In the genomic region with DNA sequence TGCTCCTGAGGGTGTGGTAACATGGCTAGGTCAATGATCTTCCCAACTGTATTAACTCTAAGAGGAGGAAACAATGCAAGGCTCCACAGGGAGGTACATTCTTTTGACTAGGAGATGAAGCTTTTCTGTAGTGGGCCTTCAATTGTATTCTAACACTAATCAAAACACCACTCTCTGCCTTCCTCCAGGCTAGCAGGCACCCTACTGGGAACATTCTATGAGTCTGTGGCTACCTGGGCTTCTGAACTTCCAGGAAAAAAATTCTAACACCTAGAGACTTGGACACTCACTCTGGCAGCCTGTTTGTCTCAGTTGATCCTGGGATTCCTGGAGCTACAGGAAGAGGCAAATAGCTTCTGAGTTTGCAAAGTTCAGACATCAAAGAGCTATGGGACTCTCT, we compare ENCODE assay signal across 17 mouse cellular contexts.
"Had no signal": no experiment of that assay in that cellular context is flagged by ENCODE, and none has a peak within 500 bp of the region (broad histone marks: within the 10 kb centered on the region; RNA-seq: fewer than 3 reads in every experiment).

No protein-coding gene starts in this region.

- DNase-seq: lung, adult 18-20 months; lung, embryonic 14.5 days; lung, postnatal 10 days; lung, postnatal 4 days; midbrain, embryonic 14.5 days; right cerebral cortex, adult 18-20 months; right cerebral cortex, postnatal 25 days; right cerebral cortex, postnatal 4 days; spleen, adult 18-20 months; thymus, adult 18-20 months; thymus, postnatal 14 days; thymus, postnatal 36 days had no signal

- H3K4me1 ChIP-seq: neural tube, embryonic 13.5 days; neural tube, embryonic 15.5 days had no signal

- H3K4me3 ChIP-seq: midbrain, embryonic 10.5 days; midbrain, embryonic 12.5 days; myocyte; neural tube, embryonic 13.5 days; neural tube, embryonic 15.5 days had no signal

- H3K27me3 ChIP-seq: midbrain, embryonic 12.5 days; neural tube, embryonic 13.5 days; neural tube, embryonic 15.5 days had no signal

- H3K9me3 ChIP-seq: midbrain, embryonic 10.5 days; midbrain, embryonic 12.5 days; neural tube, embryonic 13.5 days; neural tube, embryonic 15.5 days had no signal

- H3K36me3 ChIP-seq: midbrain, embryonic 10.5 days; midbrain, embryonic 12.5 days; neural tube, embryonic 13.5 days; neural tube, embryonic 15.5 days had no signal

- H3K9ac ChIP-seq: lung, embryonic 14.5 days; midbrain, embryonic 12.5 days; neural tube, embryonic 13.5 days; neural tube, embryonic 15.5 days had no signal

- H3K27ac ChIP-seq: midbrain, embryonic 10.5 days; midbrain, embryonic 12.5 days; neural tube, embryonic 13.5 days; neural tube, embryonic 15.5 days had no signal
